Mouse (Mus musculus) C2C12 (cell line): ENCODE results near the gene Cmss1.

Experiments
- CEBPB ChIP-seq: IDR thresholded peaks from one replicate; pipeline ENCODE4 v1.6.1; 2011; ENCODE audit warnings: low read depth, mild to moderate bottlenecking, control low read depth, moderate library complexity
- CTCF ChIP-seq: IDR thresholded peaks from one replicate; pipeline ENCODE4 v1.5.1; 2011; ENCODE audit not compliant: control insufficient read depth, insufficient read depth, insufficient read length
- FOSL1 ChIP-seq: IDR thresholded peaks from one replicate; pipeline ENCODE4 v1.8.0; 2011; ENCODE audit warnings: mild to moderate bottlenecking, low read length; ENCODE audit not compliant: poor library complexity, insufficient read depth, severe bottlenecking
- MAX ChIP-seq: IDR thresholded peaks from one replicate; pipeline ENCODE4 v1.6.1; 2011; ENCODE audit warnings: mild to moderate bottlenecking, control low read depth
- MYOD1 ChIP-seq: IDR thresholded peaks from one replicate; pipeline ENCODE4 v1.6.1; 2011; ENCODE audit warnings: low read depth; ENCODE audit not compliant: control insufficient read depth, insufficient read length
- MYOG ChIP-seq: IDR thresholded peaks from one replicate; pipeline ENCODE4 v1.6.1; 2011; ENCODE audit not compliant: control insufficient read depth, insufficient read length; ENCODE audit errors: extremely low read depth

- TF ChIP-seq CTCF (no peak), FOSL1 (no peak), MAX (no peak), MYOD1 (no peak), CEBPB (no peak), MYOG (no peak)
Measured at GRCm38 (mm10) chr16:57281417-57281816, 325.2 kb downstream of the Cmss1 start.
